Mouse (Mus musculus): ENCODE results near the gene Actr10. TPM values are rescaled to one million over a fixed set of nuclear protein-coding genes. Genes with fewer than 3 reads are reported as not detected.
A peak's percentile ranks its signal among the peaks of the same experiment; 100 is the strongest.

The Actr10 gene
- total and polyA plus RNA-seq, 2 experiments from 2014 or later = 112 to 196 TPM

GRCm38 (mm10) chr12:70999423-70999903, 61.8 kb downstream of the Actr10 start:
- no peaks in the 10 kb centered on the region for H3K27me3 ChIP-seq (ENCODE audit: insufficient read depth, low read length)
- H3K27ac ChIP-seq (ENCODE audit: low read depth, low read length) = peak overlapping the region; percentile 22; the same call in 1 of the 2 replicates
- peaks cover 30% of the 10 kb centered on the region for H3K36me3 ChIP-seq (ENCODE audit: insufficient read depth)
- DNase-seq (peak; percentile 15), ATAC-seq (no peak)
- H3K9me3 ChIP-seq (ENCODE audit: low read length) = no peaks in the 10 kb centered on the region
- no peaks in the 10 kb centered on the region for H3K4me1 ChIP-seq (ENCODE audit: insufficient read depth)
- WGBS = 29% methylated on average over 5 of the region's 5 CpGs
- no peak overlapping the region for H3K4me3 ChIP-seq (ENCODE audit: low read depth, low read length)
- TF ChIP-seq CTCF (IDR thresholded peaks at IDR 0.05; ENCODE audit: low read depth) = no peak
- no peak overlapping the region for H3K4me2 ChIP-seq (ENCODE audit: low read depth)
- H3K9ac ChIP-seq = no peak overlapping the region

- TF ChIP-seq CTCF (IDR thresholded peaks at IDR 0.05; ENCODE audit: low read depth) = no peak
- H3K27ac ChIP-seq (ENCODE audit: low read depth, low read length) = no peak overlapping the region
- H3K9ac ChIP-seq = no peak overlapping the region
- 88% methylated on average over 1 of the region's 1 CpGs for WGBS
- no peak overlapping the region for H3K4me3 ChIP-seq (ENCODE audit: low read depth, low read length)
- ATAC-seq = no peak
- H3K4me2 ChIP-seq (ENCODE audit: low read depth) = no peak overlapping the region
- no peaks in the 10 kb centered on the region for H3K4me1 ChIP-seq (ENCODE audit: insufficient read depth)
- H3K27me3 ChIP-seq (ENCODE audit: insufficient read depth, low read length) = no peaks in the 10 kb centered on the region
- peaks cover 36% of the 10 kb centered on the region for H3K36me3 ChIP-seq (ENCODE audit: insufficient read depth)
- no peak for DNase-seq
- H3K9me3 ChIP-seq (ENCODE audit: low read length) = no peaks in the 10 kb centered on the region
Observed at GRCm38 (mm10) chr12:71000344-71000743, 62.7 kb downstream of the Actr10 start.

- peaks cover 34% of the 10 kb centered on the region for H3K36me3 ChIP-seq (ENCODE audit: insufficient read depth)
- no peak overlapping the region for H3K27ac ChIP-seq (ENCODE audit: low read depth, low read length)
- no peak overlapping the region for H3K9ac ChIP-seq
- no peaks in the 10 kb centered on the region for H3K27me3 ChIP-seq (ENCODE audit: insufficient read depth, low read length)
- H3K4me3 ChIP-seq (ENCODE audit: low read depth, low read length) = no peak overlapping the region
- WGBS = 71% methylated on average over 6 of the region's 6 CpGs
- TF ChIP-seq CTCF (IDR thresholded peaks at IDR 0.05; ENCODE audit: low read depth) = no peak
- no peak overlapping the region for H3K4me2 ChIP-seq (ENCODE audit: low read depth)
- DNase-seq = no peak
- ATAC-seq = no peak
- H3K4me1 ChIP-seq (ENCODE audit: insufficient read depth) = no peaks in the 10 kb centered on the region
- no peaks in the 10 kb centered on the region for H3K9me3 ChIP-seq (ENCODE audit: low read length)
Observed at GRCm38 (mm10) chr12:71001456-71001855, 63.8 kb downstream of the Actr10 start.

- no peak for TF ChIP-seq CTCF (IDR thresholded peaks at IDR 0.05; ENCODE audit: low read depth)
- Histone ChIP-seq H3K9ac (no peak overlapping the region), H3K36me3 (ENCODE audit: insufficient read depth) (peaks cover 49% of the 10 kb centered on the region), H3K4me3 (ENCODE audit: low read depth, low read length) (no peak overlapping the region), H3K27ac (ENCODE audit: low read depth, low read length) (no peak overlapping the region), H3K27me3 (ENCODE audit: insufficient read depth, low read length) (no peaks in the 10 kb centered on the region), H3K9me3 (ENCODE audit: low read length) (no peaks in the 10 kb centered on the region), H3K4me2 (ENCODE audit: low read depth) (no peak overlapping the region), H3K4me1 (ENCODE audit: insufficient read depth) (no peaks in the 10 kb centered on the region)
- WGBS = 85% methylated on average over 5 of the region's 6 CpGs
- DNase-seq (no peak), ATAC-seq (no peak)
Observed at GRCm38 (mm10) chr12:71003760-71004426, 66.2 kb downstream of the Actr10 start.

- WGBS = 96% methylated on average over 6 of the region's 6 CpGs
- no peak overlapping the region for H3K9ac ChIP-seq
- H3K36me3 ChIP-seq (ENCODE audit: insufficient read depth) = peaks cover 55% of the 10 kb centered on the region
- DNase-seq (no peak), ATAC-seq (no peak)
- no peaks in the 10 kb centered on the region for H3K9me3 ChIP-seq (ENCODE audit: low read length)
- H3K27me3 ChIP-seq (ENCODE audit: insufficient read depth, low read length) = no peaks in the 10 kb centered on the region
- H3K4me3 ChIP-seq (ENCODE audit: low read depth, low read length) = no peak overlapping the region
- no peak for TF ChIP-seq CTCF (IDR thresholded peaks at IDR 0.05; ENCODE audit: low read depth)
- H3K27ac ChIP-seq (ENCODE audit: low read depth, low read length) = no peak overlapping the region
- H3K4me2 ChIP-seq (ENCODE audit: low read depth) = no peak overlapping the region
- no peaks in the 10 kb centered on the region for H3K4me1 ChIP-seq (ENCODE audit: insufficient read depth)
Observed at GRCm38 (mm10) chr12:71006141-71006540, 68.5 kb downstream of the Actr10 start.

GRCm38 (mm10) chr12:71006901-71007300, 69.2 kb downstream of the Actr10 start:
- Histone ChIP-seq H3K4me2 (ENCODE audit: low read depth) (no peak overlapping the region), H3K9ac (no peak overlapping the region), H3K9me3 (ENCODE audit: low read length) (no peaks in the 10 kb centered on the region), H3K4me1 (ENCODE audit: insufficient read depth) (no peaks in the 10 kb centered on the region), H3K27ac (ENCODE audit: low read depth, low read length) (no peak overlapping the region), H3K4me3 (ENCODE audit: low read depth, low read length) (no peak overlapping the region), H3K36me3 (ENCODE audit: insufficient read depth) (peaks cover 53% of the 10 kb centered on the region), H3K27me3 (ENCODE audit: insufficient read depth, low read length) (no peaks in the 10 kb centered on the region)
- no peak for TF ChIP-seq CTCF (IDR thresholded peaks at IDR 0.05; ENCODE audit: low read depth)
- DNase-seq = no peak
- no peak for ATAC-seq
- WGBS = 92% methylated on average over 7 of the region's 7 CpGs

GRCm38 (mm10) chr12:71009769-71010168, 72.1 kb downstream of the Actr10 start:
- TF ChIP-seq CTCF (IDR thresholded peaks at IDR 0.05; ENCODE audit: low read depth) = no peak
- Histone ChIP-seq H3K27ac (ENCODE audit: low read depth, low read length) (no peak overlapping the region), H3K9ac (no peak overlapping the region), H3K9me3 (ENCODE audit: low read length) (no peaks in the 10 kb centered on the region), H3K4me1 (ENCODE audit: insufficient read depth) (peaks cover 14% of the 10 kb centered on the region), H3K4me3 (ENCODE audit: low read depth, low read length) (no peak overlapping the region), H3K27me3 (ENCODE audit: insufficient read depth, low read length) (no peaks in the 10 kb centered on the region), H3K4me2 (ENCODE audit: low read depth) (no peak overlapping the region), H3K36me3 (ENCODE audit: insufficient read depth) (peaks cover 48% of the 10 kb centered on the region)
- DNase-seq = no peak
- 73% methylated on average over 4 of the region's 4 CpGs for WGBS
- ATAC-seq = no peak

Other genes with a start within 250 kb of the Actr10 start
- 10.6 and 11.0 TPM in 2 replicates for gene Frmd6, start 112.3 kb upstream of the Actr10 start, total RNA-seq (2014; rRNA removed)
- 6.9 and 7.4 TPM in 2 replicates for gene Frmd6, start 112.3 kb upstream of the Actr10 start, polyA plus RNA-seq (2015; fragmentation: Nextera tagmentation; extraction: Ambion mirVana)
- gene Psma3, start 36.8 kb downstream of the Actr10 start, total RNA-seq (2014; rRNA removed) = 207 and 225 TPM in 2 replicates
- 605 and 698 TPM in 2 replicates for gene Psma3, start 36.8 kb downstream of the Actr10 start, polyA plus RNA-seq (2015; fragmentation: Nextera tagmentation; extraction: Ambion mirVana)
- 15.6 and 17.9 TPM in 2 replicates for gene Arid4a, start 78.1 kb downstream of the Actr10 start, total RNA-seq (2014; rRNA removed)
- gene Arid4a, start 78.1 kb downstream of the Actr10 start, polyA plus RNA-seq (2015; fragmentation: Nextera tagmentation; extraction: Ambion mirVana) = 27.4 and 38.2 TPM in 2 replicates
- not detected in 2 replicates for gene Tomm20l, start 173.6 kb downstream of the Actr10 start, total RNA-seq (2014; rRNA removed)
- gene Tomm20l, start 173.6 kb downstream of the Actr10 start, polyA plus RNA-seq (2015; fragmentation: Nextera tagmentation; extraction: Ambion mirVana) = not detected in 2 replicates
- 79.8 and 93.2 TPM in 2 replicates for gene Timm9, start 198.8 kb downstream of the Actr10 start, total RNA-seq (2014; rRNA removed)
- gene Timm9, start 198.8 kb downstream of the Actr10 start, polyA plus RNA-seq (2015; fragmentation: Nextera tagmentation; extraction: Ambion mirVana) = 123 and 128 TPM in 2 replicates
- gene 2700049A03Rik, start 199.0 kb downstream of the Actr10 start, total RNA-seq (2014; rRNA removed) = 9.6 and 9.8 TPM in 2 replicates
- 5.0 and 6.4 TPM in 2 replicates for gene 2700049A03Rik, start 199.0 kb downstream of the Actr10 start, polyA plus RNA-seq (2015; fragmentation: Nextera tagmentation; extraction: Ambion mirVana)

All from forebrain, postnatal 0 days (tissue).